Mouse (Mus musculus): ENCODE data around the gene Fgd6. TPM values are rescaled to one million over a fixed set of nuclear protein-coding genes. Genes with fewer than 3 reads are reported as not detected.
A peak's percentile ranks its signal among the peaks of the same experiment; 100 is the strongest.

Gene Fgd6
- polyA plus RNA-seq, 1 experiment from 2014 or later, result 3.4 TPM

GRCm38 (mm10) chr10:94025079-94025478 is 10.7 kb upstream of the Fgd6 start:
- Histone ChIP-seq H3K27ac (no peak overlapping the region), H3K4me3 (replicated peaks) (no peak overlapping the region), H3K9me3 (no peaks in the 10 kb centered on the region), H3K9ac (no peak overlapping the region), H3K27me3 (replicated peaks) (no peaks in the 10 kb centered on the region), H3K36me3 (no peaks in the 10 kb centered on the region), H3K4me1 (replicated peaks) (no peaks in the 10 kb centered on the region), H3K4me2 (replicated peaks) (no peak overlapping the region)
- ATAC-seq, result no peak
- WGBS, result 89% methylated on average over 8 of the region's 8 CpGs

DNA sequence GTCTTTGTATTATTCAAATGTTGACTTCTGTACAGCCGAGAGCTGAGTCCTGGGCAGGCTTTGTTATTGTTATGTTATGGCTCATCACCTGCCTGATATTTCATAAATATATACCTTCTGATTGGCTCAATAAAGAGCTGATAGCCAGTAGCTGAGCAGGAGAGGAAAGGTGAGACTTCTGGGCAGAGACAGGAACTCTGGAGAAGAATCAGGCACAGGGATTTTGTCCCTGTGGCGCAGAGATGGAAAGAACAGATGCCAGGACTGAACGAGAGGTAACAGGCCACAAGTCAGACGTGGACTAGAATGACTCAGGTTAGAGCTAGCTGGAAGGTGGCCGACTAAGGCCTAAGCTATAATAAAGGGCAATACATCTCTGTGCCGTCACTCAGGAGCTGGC is 7.3 kb upstream of the Fgd6 start:
- WGBS, result 82% methylated on average over 6 of the region's 6 CpGs

GRCm38 (mm10) chr10:94031164-94031563 is 4.6 kb upstream of the Fgd6 start:
- Histone ChIP-seq H3K27me3 (replicated peaks) (no peaks in the 10 kb centered on the region), H3K27ac (no peak overlapping the region), H3K4me2 (replicated peaks) (no peak overlapping the region), H3K9me3 (no peaks in the 10 kb centered on the region), H3K4me3 (replicated peaks) (no peak overlapping the region), H3K4me1 (replicated peaks) (0 out of 2 replicates have a peak, but pooled peaks cover 5% of the 10 kb centered on the region), H3K9ac (no peak overlapping the region), H3K36me3 (no peaks in the 10 kb centered on the region)
- no peak for ATAC-seq
- 93% methylated on average over 6 of the region's 6 CpGs for WGBS

More for the DNA sequence above, 7.3 kb upstream of the Fgd6 start:
- no peaks in the 10 kb centered on the region for H3K27me3 ChIP-seq (replicated peaks)
- no peak overlapping the region for H3K27ac ChIP-seq
- H3K9ac ChIP-seq, result no peak overlapping the region
- no peak overlapping the region for H3K4me3 ChIP-seq (replicated peaks)
- H3K36me3 ChIP-seq, result no peaks in the 10 kb centered on the region
- no peaks in the 10 kb centered on the region for H3K9me3 ChIP-seq
- no peaks in the 10 kb centered on the region for H3K4me1 ChIP-seq (replicated peaks)
- ATAC-seq, result no peak
- no peak overlapping the region for H3K4me2 ChIP-seq (replicated peaks)

DNA sequence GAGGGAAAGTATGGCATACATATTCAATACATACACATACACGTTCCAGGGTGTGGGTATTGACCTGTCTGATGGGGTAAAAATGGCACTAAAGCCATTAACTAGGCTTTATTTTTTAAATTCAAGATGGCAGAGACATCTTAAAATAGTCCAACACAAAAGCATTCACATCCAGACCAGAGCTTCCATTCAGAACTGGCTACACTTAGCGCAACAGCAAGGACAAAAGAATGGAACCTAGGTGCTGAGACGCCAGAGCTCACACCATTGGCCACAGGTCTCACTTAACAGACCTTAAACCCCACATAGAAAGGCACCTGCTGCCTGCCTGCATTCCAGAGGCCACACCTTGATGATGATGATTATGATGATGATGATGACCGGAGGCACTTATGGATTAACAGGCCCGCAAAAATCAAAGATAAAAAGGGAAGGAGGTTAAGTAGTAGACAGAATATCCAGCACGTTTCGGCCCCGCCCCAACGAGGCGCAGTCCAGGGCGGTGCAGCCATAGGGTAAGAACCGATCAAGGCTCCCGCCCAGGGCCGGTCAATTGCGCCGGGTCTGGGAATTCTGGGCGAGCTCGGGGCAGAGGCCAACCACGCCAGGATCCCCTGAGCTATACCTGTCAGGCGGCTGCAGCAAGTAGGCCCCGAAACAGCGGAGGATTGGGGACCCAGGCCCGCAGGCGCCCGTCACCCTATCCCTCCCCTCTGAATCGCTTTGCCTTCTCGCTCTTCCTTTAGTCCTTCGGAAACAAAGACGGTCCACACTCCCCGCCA is 734 bp upstream of the Fgd6 start:
- Histone ChIP-seq H3K4me3 (replicated peaks) (peak overlapping the region; percentile 94), H3K27ac (peak overlapping the region; percentile 75), H3K9me3 (no peaks in the 10 kb centered on the region), H3K9ac (peak overlapping the region; percentile 89), H3K4me1 (replicated peaks) (0 out of 2 replicates have a peak, but pooled peaks cover 9% of the 10 kb centered on the region), H3K4me2 (replicated peaks) (peak overlapping the region; percentile 75), H3K36me3 (no peaks in the 10 kb centered on the region), H3K27me3 (replicated peaks) (no peaks in the 10 kb centered on the region)
- ATAC-seq, result peak; percentile 89
- WGBS, result under 1% methylated on average over 30 of the region's 30 CpGs

GRCm38 (mm10) chr10:94036375-94036758 is 566 bp downstream of the Fgd6 start:
- Histone ChIP-seq H3K36me3 (no peaks in the 10 kb centered on the region), H3K4me3 (replicated peaks) (peak overlapping the region; percentile 94), H3K27ac (peak overlapping the region; percentile 76), H3K4me2 (replicated peaks) (peak overlapping the region; percentile 71), H3K9me3 (no peaks in the 10 kb centered on the region), H3K27me3 (replicated peaks) (no peaks in the 10 kb centered on the region), H3K9ac (peak overlapping the region; percentile 87), H3K4me1 (replicated peaks) (0 out of 2 replicates have a peak, but pooled peaks cover 9% of the 10 kb centered on the region)
- ATAC-seq, result peak; percentile 39; the same call in 1 of the 2 replicates
- WGBS, result under 1% methylated on average over 29 of the region's 32 CpGs

DNA sequence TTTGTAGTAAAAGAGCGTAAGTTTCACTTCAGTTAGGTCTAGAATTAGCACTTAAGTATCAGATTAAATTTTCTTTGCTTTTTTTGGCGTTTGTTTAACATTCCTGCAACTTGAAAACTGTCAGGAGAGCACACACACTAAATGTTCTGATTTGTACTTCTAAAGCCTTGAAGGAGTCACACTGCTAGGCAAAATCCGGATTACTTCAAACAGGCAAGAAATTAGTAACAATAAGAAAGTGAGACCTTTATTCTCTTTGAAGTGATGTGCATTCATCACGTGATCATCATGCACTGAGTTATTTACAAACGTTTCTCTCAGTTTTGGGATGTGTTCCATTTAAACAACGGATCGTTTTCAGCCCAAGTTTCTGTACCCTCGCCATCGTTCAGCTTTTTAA is 1.4 kb downstream of the Fgd6 start:
- H3K27ac ChIP-seq, result no peak overlapping the region
- H3K4me1 ChIP-seq (replicated peaks), result 0 out of 2 replicates have a peak, but pooled peaks cover 9% of the 10 kb centered on the region
- H3K9ac ChIP-seq, result no peak overlapping the region
- no peaks in the 10 kb centered on the region for H3K27me3 ChIP-seq (replicated peaks)
- H3K4me3 ChIP-seq (replicated peaks), result no peak overlapping the region; the same call in 1 of the 2 replicates
- no peaks in the 10 kb centered on the region for H3K9me3 ChIP-seq
- H3K36me3 ChIP-seq, result no peaks in the 10 kb centered on the region
- ATAC-seq, result no peak
- WGBS, result 32% methylated on average over 9 of the region's 9 CpGs
- H3K4me2 ChIP-seq (replicated peaks), result peak overlapping the region; percentile 71

DNA sequence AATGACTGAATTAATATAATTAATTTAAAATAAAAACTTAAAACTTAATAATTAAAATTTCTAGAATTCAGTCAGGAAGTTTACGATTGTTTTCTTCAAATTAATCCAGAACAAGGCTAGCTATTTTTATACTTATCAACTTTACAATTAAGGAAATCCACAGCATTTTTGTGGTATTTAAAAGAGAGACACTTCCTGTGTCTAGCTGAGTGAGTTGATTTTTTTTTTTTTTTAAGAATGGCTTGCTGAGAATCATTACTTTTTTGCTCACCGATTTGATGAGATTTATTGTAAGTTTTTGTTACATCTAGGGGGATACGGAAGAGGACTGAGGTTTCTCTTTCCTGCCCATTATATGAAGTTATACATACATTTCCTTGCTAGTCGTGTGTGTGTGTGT is 1.8 kb downstream of the Fgd6 start:
- Histone ChIP-seq H3K9me3 (no peaks in the 10 kb centered on the region), H3K4me1 (replicated peaks) (0 out of 2 replicates have a peak, but pooled peaks cover 9% of the 10 kb centered on the region), H3K27me3 (replicated peaks) (no peaks in the 10 kb centered on the region), H3K4me3 (replicated peaks) (no peak overlapping the region), H3K27ac (no peak overlapping the region), H3K36me3 (no peaks in the 10 kb centered on the region), H3K9ac (no peak overlapping the region), H3K4me2 (replicated peaks) (peak overlapping the region; percentile 71; the same call in 1 of the 2 replicates)
- ATAC-seq, result no peak
- WGBS, result 57% methylated on average over 4 of the region's 4 CpGs

GRCm38 (mm10) chr10:94038366-94039260 is 2.8 kb downstream of the Fgd6 start:
- H3K27ac ChIP-seq, result no peak overlapping the region
- H3K27me3 ChIP-seq (replicated peaks), result no peaks in the 10 kb centered on the region
- ATAC-seq, result no peak
- 55% methylated on average over 7 of the region's 7 CpGs for WGBS
- H3K36me3 ChIP-seq, result no peaks in the 10 kb centered on the region
- H3K9ac ChIP-seq, result no peak overlapping the region
- no peaks in the 10 kb centered on the region for H3K9me3 ChIP-seq
- H3K4me1 ChIP-seq (replicated peaks), result 0 out of 2 replicates have a peak, but pooled peaks cover 9% of the 10 kb centered on the region
- no peak overlapping the region for H3K4me3 ChIP-seq (replicated peaks)
- H3K4me2 ChIP-seq (replicated peaks), result 0 out of 2 replicates have a peak overlapping the region, but pooled peaks have one; percentile 22

- ATAC-seq, result no peak
- H3K9me3 ChIP-seq, result no peaks in the 10 kb centered on the region
- H3K4me1 ChIP-seq (replicated peaks), result peaks cover 9% of the 10 kb centered on the region; the same call in 1 of the 2 replicates
- WGBS, result 80% methylated on average over 10 of the region's 10 CpGs
- H3K4me3 ChIP-seq (replicated peaks), result no peak overlapping the region
- no peak overlapping the region for H3K27ac ChIP-seq
- H3K36me3 ChIP-seq, result 0 out of 2 replicates have a peak, but pooled peaks cover 5% of the 10 kb centered on the region
- H3K9ac ChIP-seq, result no peak overlapping the region
- no peaks in the 10 kb centered on the region for H3K27me3 ChIP-seq (replicated peaks)
- no peak overlapping the region for H3K4me2 ChIP-seq (replicated peaks)
Observed at GRCm38 (mm10) chr10:94043908-94044307, 8.1 kb downstream of the Fgd6 start.

- Histone ChIP-seq H3K36me3 (0 out of 2 replicates have a peak, but pooled peaks cover 5% of the 10 kb centered on the region), H3K4me1 (replicated peaks) (peaks cover 14% of the 10 kb centered on the region; the same call in 1 of the 2 replicates), H3K9me3 (no peaks in the 10 kb centered on the region), H3K9ac (no peak overlapping the region), H3K27me3 (replicated peaks) (no peaks in the 10 kb centered on the region), H3K4me3 (replicated peaks) (no peak overlapping the region), H3K4me2 (replicated peaks) (no peak overlapping the region), H3K27ac (no peak overlapping the region)
- WGBS, result 93% methylated on average over 13 of the region's 13 CpGs
- ATAC-seq, result no peak
Observed at GRCm38 (mm10) chr10:94045301-94045700, 9.5 kb downstream of the Fgd6 start.

GRCm38 (mm10) chr10:94047024-94047423 is 11.2 kb downstream of the Fgd6 start:
- Histone ChIP-seq H3K4me2 (replicated peaks) (no peak overlapping the region), H3K9ac (no peak overlapping the region), H3K36me3 (0 out of 2 replicates have a peak, but pooled peaks cover 5% of the 10 kb centered on the region), H3K4me1 (replicated peaks) (peaks cover 14% of the 10 kb centered on the region; the same call in 1 of the 2 replicates), H3K4me3 (replicated peaks) (no peak overlapping the region), H3K27ac (no peak overlapping the region), H3K9me3 (no peaks in the 10 kb centered on the region), H3K27me3 (replicated peaks) (no peaks in the 10 kb centered on the region)
- 83% methylated on average over 1 of the region's 1 CpGs for WGBS
- ATAC-seq, result no peak
